Mouse (Mus musculus): ENCODE measurements around the gene Slc5a11.

GRCm38 (mm10) chr7:123291942-123292341 is 77.4 kb downstream of the Slc5a11 start:
- no peak for TF ChIP-seq CTCF (IDR thresholded peaks at IDR 0.05; ENCODE audit: low read depth)
- no peak for TF ChIP-seq EP300 (IDR thresholded peaks at IDR 0.05; ENCODE audit: low read depth)

Data from liver, embryonic 14.5 days (tissue).